Mouse (Mus musculus) intestine, postnatal 0 days (tissue): Measurements from ENCODE around the gene Clec4f. TPM values are rescaled to one million over a fixed set of nuclear protein-coding genes. Genes with fewer than 3 reads are reported as not detected.

ENCODE experiments used
- ATAC-seq: fragments of 200-750 bp; cut with Nextera tagmentation; 2 replicates; pipeline ENCODE4 v1.8.0; 2017; ENCODE audit warnings: mild to moderate bottlenecking, moderate TSS enrichment, moderate library complexity
- H3K27ac ChIP-seq: fragments of 300-500 bp; sonication (generic); 2 replicates; pipeline ENCODE4 v1.5.1; 2014; ENCODE audit warnings: mild to moderate bottlenecking, low read depth, low read length, moderate library complexity
- H3K27me3 ChIP-seq: fragments of 300-500 bp; sonication (generic); replicated peaks from 2 replicates; pipeline ENCODE4 v1.6.1; 2014; ENCODE audit warnings: low read length, mixed read lengths; ENCODE audit not compliant: control insufficient read depth, insufficient read depth
- H3K36me3 ChIP-seq: fragments of 300-500 bp; sonication (generic); 2 replicates; pipeline ENCODE4 v1.6.1; 2014; ENCODE audit warnings: mild to moderate bottlenecking, moderate library complexity; ENCODE audit not compliant: control insufficient read depth, insufficient read depth
- H3K4me1 ChIP-seq: fragments of 300-500 bp; sonication (generic); replicated peaks from 2 replicates; pipeline ENCODE4 v1.6.1; 2014; ENCODE audit warnings: antibody characterized with exemption, low read length, mixed read lengths; ENCODE audit not compliant: control insufficient read depth, insufficient read depth
- H3K4me2 ChIP-seq: fragments of 300-500 bp; sonication (generic); replicated peaks from 2 replicates; pipeline ENCODE4 v1.6.1; 2014; ENCODE audit warnings: low read depth, mild to moderate bottlenecking, moderate library complexity
- H3K4me3 ChIP-seq: fragments of 300-500 bp; sonication (generic); 2 replicates; pipeline ENCODE4 v1.5.1; 2014; ENCODE audit warnings: low read depth, low read length
- H3K9ac ChIP-seq: fragments of 300-500 bp; sonication (generic); 2 replicates; pipeline ENCODE4 v1.6.1; 2014; ENCODE audit warnings: mild to moderate bottlenecking, low read depth, low read length
- H3K9me3 ChIP-seq: fragments of 300-500 bp; sonication (generic); 2 replicates; pipeline ENCODE4 v1.6.1; 2016; ENCODE audit warnings: mixed run types; ENCODE audit not compliant: control insufficient read depth
- CTCF ChIP-seq: sonication (generic); IDR thresholded peaks from 2 replicates; pipeline ENCODE4 v1.5.1; 2016; ENCODE audit warnings: low read depth, mild to moderate bottlenecking, control low read depth, antibody characterized with exemption, moderate library complexity
- WGBS: fragments of 180-500 bp; shearing (Covaris S2); extraction: QIAGEN DNeasy Blood & Tissue Kit; methylation state at CpG from one replicate; pipeline ENCODE4 v1.1.7; 2014; 5-methylcytosine and 5-hydroxymethylcytosine counted together
- polyA plus RNA-seq: library from polyadenylated mRNA; unstranded; fragments of >200 nt; fragmentation: Nextera tagmentation; extraction: Ambion mirVana; gene quantifications from 2 replicates; pipeline ENCODE4 v1.2.1, GENCODE M21; 2015

The Clec4f gene
- polyA plus RNA-seq, 1 experiment from 2014 or later: 5.3 TPM

- H3K9ac ChIP-seq: no peak overlapping the region
- H3K4me3 ChIP-seq: no peak overlapping the region
- no peak for TF ChIP-seq CTCF
- no peaks in the 10 kb centered on the region for H3K27me3 ChIP-seq
- H3K9me3 ChIP-seq: no peaks in the 10 kb centered on the region
- no peaks in the 10 kb centered on the region for H3K36me3 ChIP-seq
- ATAC-seq: no peak
- WGBS: 84% methylated on average over 15 of the region's 15 CpGs
- H3K4me2 ChIP-seq: no peak overlapping the region
- H3K4me1 ChIP-seq: no peaks in the 10 kb centered on the region
- no peak overlapping the region for H3K27ac ChIP-seq
Measured at GRCm38 (mm10) chr6:83617581-83618335, 38.2 kb downstream of the Clec4f start.

GRCm38 (mm10) chr6:83616512-83616911 lies 39.5 kb downstream of the Clec4f start:
- no peaks in the 10 kb centered on the region for H3K4me1 ChIP-seq
- no peak overlapping the region for H3K4me3 ChIP-seq
- no peak overlapping the region for H3K9ac ChIP-seq
- H3K4me2 ChIP-seq: no peak overlapping the region
- H3K27ac ChIP-seq: no peak overlapping the region
- 61% methylated on average over 5 of the region's 5 CpGs for WGBS
- no peaks in the 10 kb centered on the region for H3K36me3 ChIP-seq
- no peak for ATAC-seq
- H3K27me3 ChIP-seq: no peaks in the 10 kb centered on the region
- no peaks in the 10 kb centered on the region for H3K9me3 ChIP-seq
- TF ChIP-seq CTCF: peak; percentile 60

DNA sequence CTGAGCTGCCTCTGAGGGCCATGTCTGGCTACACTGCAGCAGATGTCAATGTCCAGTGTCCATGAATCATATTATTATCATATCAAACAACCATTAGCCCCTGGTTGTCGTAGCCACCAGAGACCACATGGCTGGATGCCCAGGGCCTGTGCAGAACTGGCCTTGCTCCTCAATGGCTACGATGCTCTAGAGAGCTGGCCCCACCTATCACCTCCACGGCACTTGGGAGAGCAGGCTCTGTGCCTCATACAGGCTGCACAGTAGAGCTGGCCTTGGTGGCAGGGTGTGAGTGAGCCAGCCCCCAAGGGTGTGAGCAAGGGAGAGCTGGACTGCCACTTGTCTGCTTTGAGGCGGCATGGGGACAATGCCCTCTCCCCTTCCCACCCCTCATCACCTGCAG lies 41.5 kb downstream of the Clec4f start:
- Histone ChIP-seq H3K27ac (no peak overlapping the region), H3K4me1 (no peaks in the 10 kb centered on the region), H3K4me3 (no peak overlapping the region), H3K4me2 (no peak overlapping the region), H3K27me3 (no peaks in the 10 kb centered on the region), H3K9ac (no peak overlapping the region), H3K9me3 (no peaks in the 10 kb centered on the region), H3K36me3 (no peaks in the 10 kb centered on the region)
- WGBS: 81% methylated on average over 4 of the region's 4 CpGs
- TF ChIP-seq CTCF: no peak
- ATAC-seq: no peak

GRCm38 (mm10) chr6:83612976-83613375 lies 43.0 kb downstream of the Clec4f start:
- Histone ChIP-seq H3K27me3 (no peaks in the 10 kb centered on the region), H3K9ac (no peak overlapping the region), H3K4me3 (no peak overlapping the region), H3K36me3 (no peaks in the 10 kb centered on the region), H3K4me1 (no peaks in the 10 kb centered on the region), H3K4me2 (no peak overlapping the region), H3K9me3 (no peaks in the 10 kb centered on the region), H3K27ac (no peak overlapping the region)
- no peak for ATAC-seq
- 100% methylated on average over 1 of the region's 1 CpGs for WGBS
- TF ChIP-seq CTCF: no peak

DNA sequence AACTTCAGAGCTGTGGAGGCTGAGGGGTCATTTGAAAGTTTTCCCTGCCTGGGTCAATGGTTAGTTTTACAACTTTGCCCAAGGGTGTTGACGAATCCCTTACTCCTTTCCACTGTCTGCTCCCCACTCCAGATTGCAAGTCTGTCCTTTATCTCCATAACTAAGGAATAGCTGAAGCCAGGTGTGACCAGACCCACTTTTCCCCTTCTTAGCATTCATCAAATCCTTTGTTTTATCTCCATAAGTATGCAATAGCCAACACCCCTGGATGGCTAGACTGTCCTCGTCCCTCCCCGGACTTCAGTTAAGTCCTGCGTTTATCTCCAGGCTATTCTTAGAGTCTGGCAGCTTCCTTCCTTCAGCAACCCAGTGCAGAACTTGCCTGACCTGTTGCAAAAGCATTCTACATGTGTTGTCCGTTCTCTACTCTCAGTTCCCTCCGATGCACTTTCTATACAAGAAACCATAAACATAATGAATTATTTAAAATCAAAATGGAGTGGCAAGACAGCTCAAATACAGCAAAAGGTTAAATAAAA lies 56.3 kb downstream of the Clec4f start:
- ATAC-seq: no peak
- Histone ChIP-seq H3K4me3 (no peak overlapping the region), H3K4me2 (no peak overlapping the region), H3K27me3 (no peaks in the 10 kb centered on the region), H3K36me3 (no peaks in the 10 kb centered on the region), H3K27ac (no peak overlapping the region), H3K4me1 (no peaks in the 10 kb centered on the region), H3K9me3 (no peaks in the 10 kb centered on the region), H3K9ac (no peak overlapping the region)
- WGBS: 52% methylated on average over 6 of the region's 6 CpGs
- TF ChIP-seq CTCF: no peak

GRCm38 (mm10) chr6:83599060-83599550 lies 56.9 kb downstream of the Clec4f start:
- H3K36me3 ChIP-seq: no peaks in the 10 kb centered on the region

More at GRCm38 (mm10) chr6:83599060-83599550, 56.9 kb downstream of the Clec4f start:
- no peak for ATAC-seq
- no peaks in the 10 kb centered on the region for H3K9me3 ChIP-seq
- no peak overlapping the region for H3K9ac ChIP-seq
- H3K27me3 ChIP-seq: no peaks in the 10 kb centered on the region
- TF ChIP-seq CTCF: no peak
- H3K4me2 ChIP-seq: peak overlapping the region; percentile 59
- peak overlapping the region; percentile 27 for H3K4me3 ChIP-seq
- H3K27ac ChIP-seq: no peak overlapping the region
- no peaks in the 10 kb centered on the region for H3K4me1 ChIP-seq
- WGBS: 37% methylated on average over 24 of the region's 24 CpGs
